13 mouse cellular contexts compared by ENCODE assay signal in the genomic region with DNA sequence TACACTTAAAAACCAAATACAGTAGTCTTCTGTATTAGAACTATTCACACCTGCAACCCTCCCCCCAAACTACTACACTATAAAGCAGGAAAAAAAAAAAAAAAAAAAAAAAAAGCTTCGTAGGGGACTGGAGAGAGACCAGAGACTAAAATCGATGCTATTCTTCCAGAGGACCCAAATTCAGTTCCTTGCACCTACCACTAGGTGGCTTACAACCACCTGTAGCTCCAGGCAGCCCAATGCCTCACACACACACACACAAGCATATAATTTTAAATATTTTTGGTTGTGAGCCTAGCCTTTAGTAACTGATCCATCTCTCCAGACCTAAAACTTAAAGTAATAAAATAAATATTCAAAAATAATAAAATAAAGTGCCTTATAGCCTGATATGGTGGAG. TPM values are rescaled to one million over a fixed set of nuclear protein-coding genes. Genes with fewer than 3 reads are reported as not detected.
DNase-seq lines count a peak whose midpoint lies in the region; ATAC-seq and TF ChIP-seq lines count a peak whose summit lies in the region.
"Had no signal": no experiment of that assay in that cellular context is flagged by ENCODE, and none has a peak within 500 bp of the region (broad histone marks: within the 10 kb centered on the region; RNA-seq: fewer than 3 reads in every experiment).

No protein-coding gene starts in this region.

- ATAC-seq in megakaryocyte-erythroid progenitor cell, adult 5-6 weeks (replicated peaks; ENCODE audit: low FRiP score, low TSS enrichment, poor library complexity, severe bottlenecking): peak; percentile 65; the same call in 1 of the 2 replicates
- ATAC-seq: forebrain, embryonic 16.5 days had no signal

- intact Hi-C loops in left cerebral cortex, adult 2 months (cut with DNase I): loop anchor here (10.0 kb wide), 1 partner anchor 55 kb away; no protein-coding TSS in a partner anchor
- intact Hi-C loops in left cerebral cortex, postnatal 4 days (cut with DNase I): no loop called here
- intact Hi-C loops in gastrocnemius, postnatal 14 days (cut with DNase I; ENCODE audit: low total_unique reads): no loop called here
- intact Hi-C loops in left cerebral cortex, postnatal 14 days (cut with DNase I): no loop called here

- no peak overlapping the region for H3K27ac ChIP-seq in left cerebral cortex, adult 2 months
- H3K27ac ChIP-seq: heart, embryonic 13.5 days had no signal

- no peak overlapping the region for H3K4me3 ChIP-seq in left cerebral cortex, adult 2 months
- H3K4me3 ChIP-seq: heart, embryonic 13.5 days had no signal

- peak; percentile 64 for TF ChIP-seq CTCF in left cerebral cortex, adult 2 months (IDR thresholded peaks at IDR 0.05)

- DNase-seq in cerebellum, postnatal 10 days: peak; percentile 22 to 27
- DNase-seq in cerebellum, adult 11-12 months: no peak
- no peak for DNase-seq in left cerebral cortex, adult 2 months (ENCODE audit: extremely low spot score in 1 of 2, low spot score in 2 of 2)
- no peak for DNase-seq in left cerebral cortex, postnatal 4 days
- DNase-seq in MEL-GATA-1-ER (ENCODE audit: extremely low read depth, low read depth): peak; percentile 30
- no peak for DNase-seq in gastrocnemius, postnatal 14 days
- no peak for DNase-seq in left cerebral cortex, postnatal 14 days (ENCODE audit: low spot score in 2 of 2)
- DNase-seq: adrenal gland, adult 2 months; kidney, adult 11 months; spleen, adult 18-20 months had no signal

RNA-seq across cellular contexts. Expression of a gene that starts 32.2 kb away (rescaled TPM):
- total RNA-seq in left cerebral cortex, adult 2 months (2021): 10 to 100 TPM; 14.7 to 16.7 TPM
- 10 to 100 TPM; 17.4 to 22.7 TPM for total RNA-seq in left cerebral cortex, postnatal 4 days (2021)
- 123 and 148 TPM in 2 replicates for total RNA-seq in megakaryocyte-erythroid progenitor cell, adult 5-6 weeks (2014; fragmentation: Nextera tagmentation)
- total RNA-seq in megakaryocyte-erythroid progenitor cell, adult 5-6 weeks (2017): 214 and 241 TPM in 2 replicates
- total RNA-seq in gastrocnemius, postnatal 14 days (2021): 10 to 100 TPM; 14.6 to 19.1 TPM
- total RNA-seq in left cerebral cortex, postnatal 14 days (2021): 10 to 100 TPM; 23.5 to 25.3 TPM

RNA-seq across cellular contexts. Expression of a gene that starts 33.2 kb away (rescaled TPM):
- total RNA-seq in left cerebral cortex, adult 2 months (2021): under 1 TPM in 1 of 2 experiments, not detected in 1; 0.18 TPM
- not detected for total RNA-seq in left cerebral cortex, postnatal 4 days (2021)
- not detected in 2 replicates for total RNA-seq in megakaryocyte-erythroid progenitor cell, adult 5-6 weeks (2014; fragmentation: Nextera tagmentation)
- total RNA-seq in megakaryocyte-erythroid progenitor cell, adult 5-6 weeks (2017): not detected in 2 replicates
- not detected for total RNA-seq in gastrocnemius, postnatal 14 days (2021)
- not detected for total RNA-seq in left cerebral cortex, postnatal 14 days (2021)
- total RNA-seq: adrenal gland, adult 2 months had no signal

Comparison
In these comparisons a context has a peak if more than half of its experiments do, and no peak if none do; other contexts are left out.
1. DNase-seq: peak in cerebellum, postnatal 10 days (2 of 2) and MEL-GATA-1-ER (single experiment); none in cerebellum, adult 11-12 months (single experiment), left cerebral cortex, adult 2 months (0 of 2), left cerebral cortex, postnatal 4 days (single experiment), gastrocnemius, postnatal 14 days (single experiment) and left cerebral cortex, postnatal 14 days (0 of 2).
2. RNA of a gene that starts 32.2 kb away (total RNA-seq): 123 to 241 TPM in megakaryocyte-erythroid progenitor cell, adult 5-6 weeks; 23.5 to 25.3 TPM in left cerebral cortex, postnatal 14 days, 17.4 to 22.7 TPM in left cerebral cortex, postnatal 4 days, 14.6 to 19.1 TPM in gastrocnemius, postnatal 14 days and 14.7 to 16.7 TPM in left cerebral cortex, adult 2 months; every median in the first group is over 4 times any median in the second.